Mouse (Mus musculus): ENCODE results near the gene Cd151. TPM values are rescaled to one million over a fixed set of nuclear protein-coding genes. Genes with fewer than 3 reads are reported as not detected.

The Cd151 gene
- total RNA-seq (2021): 10 to 100 TPM; 82.6 to 90.7 TPM
- long read RNA-seq, experiment 1, transcript Cd151-201 (7 exons, 1,619 nt): major isoform, 34 of 84 reads
- long read RNA-seq, experiment 1, transcript Cd151-202 (8 exons, 1,865 nt): minor isoform, 13 of 84 reads
- long read RNA-seq, experiment 1, transcript Cd151-203 (8 exons, 1,708 nt): minor isoform, 25 of 84 reads
- long read RNA-seq, experiment 1, partial matches to known transcripts: 11 of 84 reads
- long read RNA-seq, experiment 1, other reads (novel, unspliced or antisense): 1 of 84 reads
- long read RNA-seq, experiment 2, transcript Cd151-202 (8 exons, 1,865 nt): minor isoform, 5 of 61 reads
- long read RNA-seq, experiment 2, transcript Cd151-203 (8 exons, 1,708 nt): major isoform, 22 of 61 reads
- long read RNA-seq, experiment 2, transcript Cd151-201 (7 exons, 1,619 nt): major isoform, 22 of 61 reads
- long read RNA-seq, experiment 2, partial matches to known transcripts: 11 of 61 reads
- long read RNA-seq, experiment 2, other reads (novel, unspliced or antisense): 1 of 61 reads

DNA sequence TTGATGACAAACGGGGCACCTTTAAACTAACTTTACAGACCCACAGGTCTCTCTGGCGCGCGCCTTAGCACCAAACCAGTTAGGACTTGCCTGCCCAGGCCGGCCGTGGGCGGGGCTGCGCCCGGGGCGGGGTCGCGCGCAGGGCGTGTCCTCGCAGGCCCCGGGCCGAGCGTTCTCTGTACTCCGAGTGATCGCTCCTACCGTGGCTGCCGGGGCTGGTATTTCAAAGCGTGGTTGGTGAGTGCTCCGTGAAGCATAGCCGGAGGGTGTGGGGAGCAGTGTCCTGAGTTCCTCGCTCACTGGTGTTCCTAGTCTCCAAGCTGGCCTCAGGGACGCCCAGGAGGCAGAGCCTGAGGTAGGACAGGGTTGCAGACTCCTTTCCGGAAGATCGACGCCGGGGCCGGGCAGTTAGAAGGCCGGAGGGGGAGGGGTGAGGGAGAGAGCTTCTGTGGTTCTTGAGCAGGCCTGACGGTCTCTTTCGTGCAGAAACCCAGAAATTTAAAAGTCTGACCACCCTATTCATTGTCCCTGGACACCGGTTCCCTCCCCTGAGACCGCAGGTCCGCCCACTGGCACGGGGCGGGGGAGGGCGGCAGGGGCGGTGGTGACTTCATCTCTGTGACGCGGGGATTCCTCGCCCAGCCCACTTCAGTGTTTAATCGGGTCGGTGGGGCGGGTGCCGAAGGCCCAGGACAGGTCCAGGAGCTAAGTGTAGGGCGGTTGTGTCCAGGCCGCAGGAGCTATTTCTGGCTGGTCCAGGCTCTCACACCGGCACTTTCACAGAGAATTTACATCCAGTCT lies at the start of gene Cd151:
TSS of gene Cd151 (plus strand) at position 163 of the 801 bp plus-strand sequence.
- peak; percentile 88 for DNase-seq (ENCODE audit: low spot score)

DNA sequence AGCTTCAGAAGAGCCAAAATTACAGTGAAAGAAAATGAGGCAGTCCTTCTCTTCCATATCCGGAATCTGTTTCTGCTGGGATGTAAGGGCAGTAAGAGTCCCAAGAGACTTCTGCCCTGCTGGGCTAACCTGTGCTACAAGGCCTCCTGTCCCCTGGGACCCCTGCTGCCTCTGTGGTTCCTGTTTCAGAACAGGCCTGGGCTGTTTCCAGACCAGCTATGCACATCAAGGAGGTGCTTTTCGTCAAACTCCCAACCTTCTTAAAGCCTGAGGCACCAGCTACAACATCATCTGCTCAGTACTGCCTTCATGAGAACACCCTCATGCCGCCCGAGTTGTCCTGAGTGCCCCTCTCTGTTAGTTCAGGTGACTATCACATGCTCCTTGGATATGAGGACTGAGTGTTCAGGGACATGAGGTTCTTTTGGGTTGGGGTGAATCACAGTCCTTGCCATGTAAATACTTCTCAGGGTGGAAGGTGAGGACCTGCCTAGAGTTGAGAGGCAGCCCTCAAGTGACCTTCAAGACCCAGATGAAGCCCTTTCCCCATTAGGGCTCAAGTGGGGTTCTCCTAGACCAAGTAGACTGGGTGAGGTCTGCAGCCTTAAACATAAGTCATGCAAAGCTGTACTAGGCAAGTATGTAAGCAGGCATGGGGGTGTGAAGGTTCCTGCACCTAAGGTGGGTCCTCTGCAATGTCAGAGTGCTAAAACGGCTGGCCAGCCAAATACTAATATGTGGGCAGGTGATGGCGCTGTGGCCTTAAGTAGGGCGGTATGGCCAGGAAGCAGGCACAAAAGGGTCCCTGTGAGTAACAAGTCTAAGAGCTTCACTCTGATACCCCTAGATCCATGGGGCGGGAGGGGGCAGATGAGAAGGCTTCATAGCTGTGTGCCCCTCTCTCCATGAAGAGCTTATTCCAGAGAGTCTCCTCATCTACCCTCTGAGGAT lies 49.2 kb upstream of the Cd151 start:
- no peak for DNase-seq (ENCODE audit: low spot score)

DNA sequence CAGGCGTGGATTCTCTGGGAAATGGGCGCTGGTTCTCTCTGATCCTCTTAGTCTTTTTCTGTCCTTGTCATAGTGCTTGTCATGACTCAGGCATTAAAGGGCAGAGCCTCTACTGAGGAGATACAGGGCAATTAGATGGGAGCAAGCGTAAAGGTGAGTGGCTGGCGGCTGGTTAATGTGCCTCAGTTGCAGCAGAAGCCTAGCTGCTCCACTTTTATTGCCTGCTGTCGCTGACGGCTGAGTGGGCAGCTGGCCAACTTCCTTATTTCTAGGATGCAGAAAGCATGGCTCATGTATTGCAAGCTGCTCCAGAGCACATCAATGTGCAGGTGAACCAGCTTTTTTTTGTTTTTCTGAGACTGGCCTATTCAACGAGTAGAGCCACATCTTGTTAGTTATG lies 48.2 kb upstream of the Cd151 start:
- DNase-seq (ENCODE audit: low spot score): no peak

DNA sequence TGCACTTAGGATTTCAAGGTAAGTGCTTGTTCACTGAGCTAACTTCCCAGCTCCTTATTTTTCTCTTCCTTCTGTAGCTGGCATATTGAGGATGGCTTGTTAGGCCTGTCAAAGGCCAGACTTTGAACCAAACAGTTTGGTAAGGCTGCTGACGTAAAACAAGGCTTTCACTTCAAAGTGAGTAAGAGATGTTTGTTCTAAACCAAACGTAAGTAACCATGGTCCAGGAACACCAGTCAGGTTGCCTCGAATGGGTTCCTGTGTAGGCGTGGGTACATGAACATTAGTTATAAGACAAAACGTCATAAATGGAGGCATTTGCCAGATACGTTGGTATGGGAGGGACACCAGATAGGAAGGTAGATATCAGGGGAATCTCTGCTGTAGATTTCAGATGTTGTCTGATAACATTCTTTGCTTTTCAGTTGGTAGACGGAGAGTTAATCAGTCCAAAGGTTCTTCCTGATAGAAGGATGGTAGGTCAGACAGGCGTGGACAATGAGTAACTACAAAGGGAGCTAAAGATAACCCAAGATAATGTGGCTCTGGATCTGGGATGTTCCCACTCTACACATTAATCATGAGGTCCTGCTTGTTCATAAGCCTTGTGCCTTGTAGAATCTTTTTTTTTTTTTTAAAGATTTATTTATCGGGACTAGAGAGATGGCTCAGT lies 47.0 kb upstream of the Cd151 start:
- DNase-seq (ENCODE audit: low spot score): no peak

DNA sequence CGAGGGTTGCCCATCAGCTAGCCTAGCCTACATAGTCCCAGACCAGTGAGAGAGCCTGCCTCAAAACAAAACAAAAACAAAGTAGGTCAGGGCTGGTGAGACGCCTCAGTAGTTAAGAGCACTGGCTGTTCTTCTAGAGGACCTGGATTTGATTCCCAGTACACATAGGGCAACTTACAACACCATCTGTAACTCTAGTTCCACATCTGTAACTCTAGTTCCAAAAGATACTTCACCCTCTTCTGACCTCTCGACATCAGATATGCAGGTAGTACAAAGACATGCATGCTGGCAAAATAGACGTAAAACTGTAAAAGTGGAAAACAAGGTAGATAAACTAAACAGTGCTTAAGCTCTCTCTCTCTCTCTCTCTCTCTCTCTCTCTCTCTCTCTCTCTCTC lies 43.4 kb upstream of the Cd151 start:
- no peak for DNase-seq (ENCODE audit: low spot score)

DNA sequence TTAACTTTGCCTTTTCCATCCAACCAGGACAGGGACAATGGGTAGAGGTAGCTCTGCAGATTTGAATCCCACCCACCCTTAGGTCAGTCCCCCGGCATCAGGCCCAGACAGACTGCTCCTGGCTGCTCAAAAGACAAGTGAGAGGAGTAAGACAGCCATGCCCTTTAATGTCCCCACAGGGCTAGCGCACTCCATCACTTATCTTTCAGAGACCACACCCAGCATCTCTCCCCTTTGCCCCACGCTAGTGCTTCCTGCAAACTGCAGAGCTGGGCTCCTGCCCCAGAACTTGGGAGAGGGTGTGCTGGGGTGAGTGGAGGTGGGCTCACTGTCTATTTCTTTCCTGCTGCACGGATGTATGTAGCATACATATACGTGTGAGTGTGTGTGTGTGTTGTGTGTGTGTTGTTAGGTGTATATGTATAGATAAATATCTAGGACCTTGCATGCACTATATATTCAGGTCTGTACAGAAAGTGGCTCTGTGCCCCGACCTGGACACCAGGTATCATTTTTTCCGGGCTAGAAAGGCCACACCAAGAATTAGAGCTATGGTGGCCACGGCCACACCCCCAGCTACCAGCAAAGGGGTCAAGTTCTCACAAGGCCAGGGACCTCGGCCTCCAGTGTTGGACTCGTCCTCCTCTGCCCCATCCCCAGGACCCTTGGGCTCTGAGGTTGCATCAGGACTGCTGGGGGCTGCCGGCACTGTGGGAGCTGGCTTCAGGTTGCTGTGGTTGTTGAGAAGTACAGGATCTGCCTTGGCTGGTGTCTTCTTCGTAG lies 40.1 kb upstream of the Cd151 start:
- no peak for DNase-seq (ENCODE audit: low spot score)

DNA sequence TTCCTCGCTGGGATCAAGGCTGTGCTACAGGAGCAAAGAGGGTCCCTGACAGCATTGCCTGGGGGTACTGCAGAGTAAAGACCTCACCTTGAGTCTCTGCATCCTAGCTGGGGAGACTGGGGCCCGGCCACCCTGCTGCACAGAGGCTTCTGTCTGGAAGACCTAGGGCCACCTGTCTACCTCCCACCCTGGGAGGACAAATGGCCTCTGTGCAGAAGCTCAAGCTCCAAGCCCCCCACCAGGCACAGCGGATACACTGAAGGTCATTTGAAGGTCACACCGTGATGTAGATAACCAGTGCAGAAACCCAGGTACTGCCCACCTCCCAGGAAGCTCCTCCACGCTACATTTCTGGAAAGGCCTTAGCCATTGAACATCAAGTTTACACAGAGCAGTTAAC lies 38.5 kb upstream of the Cd151 start:
- DNase-seq (ENCODE audit: low spot score): no peak

DNA sequence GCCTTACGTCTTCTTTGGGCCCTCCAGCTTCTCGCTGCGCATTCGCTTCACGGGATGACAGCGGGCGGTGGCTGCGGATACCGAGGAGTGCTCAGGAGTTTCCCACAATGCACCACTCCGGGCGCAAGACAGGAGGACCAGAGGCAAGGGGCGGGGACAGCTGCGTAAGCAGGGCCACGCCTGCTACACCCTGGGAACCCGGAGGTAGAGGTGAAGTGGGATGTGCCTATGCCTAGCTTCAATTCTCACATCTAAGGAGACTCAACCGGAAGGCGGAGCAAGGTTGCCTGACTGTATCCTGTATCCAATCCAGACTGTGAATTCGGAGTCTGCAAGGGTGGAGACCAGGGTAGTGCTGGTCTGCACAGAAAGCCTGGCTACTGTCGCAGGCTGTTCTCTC lies 37.9 kb upstream of the Cd151 start, which contains the start of gene Cend1:
TSS of gene Cend1 (minus strand) at position 182 of the 400 bp plus-strand sequence.
- DNase-seq (ENCODE audit: low spot score): no peak

DNA sequence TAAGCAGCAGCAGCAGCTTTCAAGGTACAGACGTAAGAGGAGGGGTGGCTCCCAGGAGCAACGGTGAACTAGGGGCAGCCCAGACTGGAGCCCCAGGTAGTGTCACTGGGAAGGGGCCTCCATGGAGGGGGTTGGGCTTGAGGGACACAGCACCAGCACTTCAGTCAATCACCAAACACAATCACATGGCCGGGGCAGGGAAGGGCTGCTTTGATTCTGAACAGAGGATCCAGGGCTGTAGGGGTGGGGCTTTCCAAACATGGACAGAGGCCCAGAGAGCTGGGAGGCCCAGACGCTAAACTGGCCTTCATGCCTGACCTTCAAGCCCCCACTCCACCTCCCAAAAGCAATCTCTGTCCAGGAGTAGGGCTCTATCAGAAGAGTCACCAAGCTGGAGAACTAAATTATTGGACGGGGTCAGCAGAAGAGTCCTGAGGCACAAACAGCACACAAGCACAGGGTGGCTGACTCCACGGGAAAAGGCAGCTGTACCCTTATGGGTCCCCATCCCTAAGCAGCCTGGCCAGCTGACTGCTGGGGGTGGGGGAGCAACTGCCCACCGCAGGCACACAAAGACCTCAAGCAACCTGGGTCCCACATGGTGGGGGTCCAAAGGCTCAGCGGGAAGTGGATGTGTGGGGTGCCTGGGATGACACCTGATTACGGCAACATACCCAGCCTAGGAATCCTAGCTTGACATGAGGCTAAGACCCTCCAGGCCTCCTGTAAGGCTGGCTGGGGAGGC lies 37.2 kb upstream of the Cd151 start:
- DNase-seq (ENCODE audit: low spot score): no peak

DNA sequence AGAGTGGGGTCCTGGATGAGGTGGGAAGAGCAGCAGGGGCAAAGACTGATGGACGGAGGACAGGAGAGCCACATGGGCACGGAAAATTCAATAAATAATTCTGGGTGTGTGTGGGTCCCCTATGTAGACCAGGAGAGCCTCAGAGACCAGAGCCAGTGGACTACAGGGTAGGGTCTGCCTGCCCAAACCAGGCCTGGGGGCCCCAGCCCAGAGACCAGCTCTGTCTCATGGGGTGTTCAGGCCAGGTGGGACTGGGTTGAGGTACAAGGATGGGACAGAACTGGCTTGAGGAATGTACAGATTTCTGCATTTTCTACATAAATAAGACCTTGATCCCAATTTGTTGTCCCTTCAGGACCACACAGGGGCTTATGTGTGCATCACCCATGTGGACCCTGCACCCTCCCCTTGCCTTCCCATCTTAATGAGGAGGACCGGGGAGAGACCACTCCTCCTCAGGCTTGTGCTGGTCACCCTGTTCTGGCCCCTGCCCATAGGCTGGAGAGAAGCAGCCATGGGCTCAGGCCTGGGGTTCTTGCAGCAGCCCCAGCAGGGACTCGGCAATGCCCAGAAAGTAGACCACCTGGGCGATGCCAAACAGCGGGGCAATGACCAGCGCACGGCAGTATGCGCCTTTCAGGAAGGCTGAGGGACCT lies 36.5 kb upstream of the Cd151 start:
- DNase-seq (ENCODE audit: low spot score): no peak

DNA sequence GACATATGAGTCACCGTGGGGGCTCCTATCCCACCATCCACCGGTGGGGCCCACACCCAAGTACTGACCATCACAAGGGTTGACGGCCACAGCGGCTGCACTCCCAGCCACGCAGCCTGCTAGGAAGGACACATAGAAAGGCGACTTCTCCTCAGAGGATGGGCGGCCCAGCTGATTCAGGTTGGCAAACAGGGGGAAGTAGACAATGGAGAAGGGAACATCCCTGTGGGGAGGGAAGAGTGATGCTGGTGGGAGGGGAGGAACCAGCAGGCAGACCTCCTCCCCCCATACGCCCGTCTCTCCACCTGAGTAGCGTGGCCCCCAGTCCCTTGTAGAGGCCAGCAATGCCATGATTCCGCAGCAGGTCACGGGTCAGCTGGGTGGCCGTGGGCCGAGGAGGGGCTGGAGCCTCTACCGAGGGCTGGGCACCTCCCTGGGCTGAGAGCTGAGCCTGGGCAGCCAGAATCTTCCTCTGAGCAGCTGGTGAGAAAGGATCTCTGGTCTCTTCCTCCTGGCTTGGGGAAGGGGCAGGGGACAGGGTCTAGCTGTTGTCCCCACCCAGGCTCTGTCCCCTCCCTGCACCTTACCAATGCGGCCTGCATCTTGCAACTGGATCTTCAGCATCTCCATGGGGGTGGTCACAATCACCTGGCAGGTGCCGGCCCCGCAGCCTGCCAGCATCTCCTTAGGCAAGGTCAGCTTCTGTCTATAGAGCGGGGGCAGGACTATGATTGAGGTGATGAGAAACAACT lies 35.6 kb upstream of the Cd151 start:
- no peak for DNase-seq (ENCODE audit: low spot score)

DNA sequence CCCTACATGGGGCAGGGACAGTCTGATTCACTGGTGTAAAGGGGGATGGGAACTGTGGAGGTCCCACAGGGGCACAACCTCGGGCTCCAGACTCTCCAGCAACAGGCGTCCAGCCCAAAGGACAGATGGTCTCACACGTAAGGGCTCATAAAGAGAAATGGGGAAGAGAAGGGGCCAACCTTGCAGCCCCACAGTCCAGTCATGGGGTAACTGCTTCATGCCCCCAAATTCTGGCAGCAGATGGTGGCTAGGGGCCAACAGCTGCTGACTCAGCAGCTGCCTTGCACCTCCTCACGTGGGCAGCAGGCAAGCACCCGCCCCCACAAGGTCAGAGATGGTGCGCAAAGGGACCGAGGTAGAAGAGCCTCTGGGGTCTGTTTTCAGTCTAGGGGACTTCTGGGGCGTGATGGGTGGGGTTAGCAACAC lies 35.0 kb upstream of the Cd151 start:
- no peak for DNase-seq (ENCODE audit: low spot score)

DNA sequence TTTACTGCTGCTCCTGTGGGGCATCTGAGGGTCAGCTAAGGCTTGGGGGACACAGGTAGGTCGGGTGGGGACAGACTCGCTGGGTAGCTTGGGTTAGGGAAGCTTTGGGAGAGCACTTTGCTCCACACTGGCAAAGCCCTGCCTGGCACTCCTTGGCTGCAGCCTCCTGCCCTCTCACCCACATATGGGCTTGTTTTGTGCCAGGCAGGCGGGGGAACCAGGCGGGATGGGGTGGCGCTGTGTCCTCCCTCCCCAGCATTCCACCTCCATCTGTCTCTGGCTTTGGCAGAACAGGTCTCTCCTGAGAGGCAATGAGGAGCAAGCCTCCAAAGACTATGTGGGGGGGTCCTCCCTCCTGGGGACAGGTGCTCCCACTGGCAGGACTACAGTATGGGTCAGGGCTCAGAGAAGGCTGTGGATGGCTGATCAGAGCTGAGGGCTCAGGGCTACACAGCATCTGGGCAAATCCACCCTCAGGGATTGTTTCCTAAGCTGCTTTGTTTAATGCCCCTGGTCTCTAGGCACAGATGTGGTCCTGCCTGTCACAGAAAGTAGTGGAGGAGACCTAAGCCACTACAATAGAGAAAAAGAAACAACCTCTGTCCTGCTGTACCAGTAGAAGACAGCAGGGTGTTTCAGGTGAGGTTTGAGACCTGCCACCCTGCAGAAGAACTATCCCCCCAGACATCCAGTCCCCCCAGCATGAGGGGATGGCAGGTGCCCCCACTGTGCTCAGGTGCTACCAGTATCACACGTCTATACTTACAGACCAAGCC lies 34.3 kb upstream of the Cd151 start:
- DNase-seq (ENCODE audit: low spot score): peak; percentile 64

DNA sequence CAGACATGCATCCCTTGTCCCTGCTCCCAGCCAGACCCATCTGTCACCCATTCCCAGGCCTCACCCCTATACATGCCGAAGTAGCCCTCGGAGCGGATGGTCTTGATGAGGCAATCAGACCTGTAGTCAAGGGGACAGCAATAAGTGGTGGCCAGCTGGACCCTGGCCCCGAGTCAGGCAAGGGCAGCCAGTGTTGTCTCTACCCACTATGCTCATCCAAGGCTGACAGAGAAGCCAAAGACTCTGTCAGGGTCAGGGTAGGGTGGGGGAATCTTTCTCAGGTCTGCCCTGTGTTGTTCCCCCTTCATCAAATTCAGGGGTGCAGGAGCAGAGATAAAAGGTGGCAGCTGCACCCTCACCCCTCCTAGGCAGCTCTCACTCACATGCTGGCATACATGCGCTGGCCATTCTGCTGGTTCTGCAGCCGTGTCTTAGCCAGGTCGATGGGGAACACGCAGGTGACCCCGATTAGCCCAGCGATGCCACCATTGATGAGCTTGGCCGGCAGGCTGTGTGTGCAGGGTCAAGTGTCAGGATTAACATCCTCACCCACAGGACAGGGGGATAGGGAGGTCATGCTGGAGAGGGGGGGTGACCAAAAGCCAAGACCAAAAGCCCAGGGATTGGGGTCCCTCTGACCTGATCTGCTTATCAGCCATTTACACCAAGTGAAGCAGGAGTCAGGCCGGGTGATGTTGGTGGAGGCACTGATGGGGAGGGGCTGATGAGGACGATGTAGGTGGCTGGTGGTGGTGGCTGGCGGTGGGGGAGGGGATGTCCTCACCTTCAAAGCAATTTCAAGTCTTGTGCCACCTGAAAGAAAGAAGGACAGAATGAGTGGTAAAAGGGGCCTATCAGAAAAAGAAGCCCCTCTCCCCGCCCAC lies 33.4 kb upstream of the Cd151 start:
- DNase-seq (ENCODE audit: low spot score): no peak

DNA sequence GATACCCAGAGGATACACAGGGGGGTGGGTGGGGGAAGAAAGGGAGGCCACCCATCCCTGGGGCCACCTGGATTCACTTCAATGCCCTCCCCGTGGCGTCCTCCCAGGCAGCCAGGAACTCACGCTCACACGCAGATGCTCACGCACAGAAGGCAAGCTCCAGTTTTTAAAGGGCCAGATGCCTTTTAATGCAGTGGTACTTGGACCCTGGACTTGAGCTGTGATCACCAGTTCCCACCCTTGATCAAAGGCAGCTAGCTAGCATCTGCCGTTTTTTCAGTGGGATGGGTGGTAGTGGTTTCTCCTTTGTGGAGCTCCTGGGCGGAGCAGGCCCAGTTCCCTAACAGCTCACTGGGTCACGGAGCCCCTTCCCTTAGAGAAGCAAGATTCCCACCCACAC lies 32.7 kb upstream of the Cd151 start:
- no peak for DNase-seq (ENCODE audit: low spot score)

Measured in gastrocnemius, adult 18-20 months (tissue).